Mouse (Mus musculus) regulatory T cell (primary cell): Measurements from ENCODE around the gene Spred3.
"Not testable (repeated sequence)": the region's sequence is repeated elsewhere in the genome, so short reads cannot be mapped to it uniquely, and the experiment has no call there.

Experiments used
- in situ Hi-C: fragments of 300-600 bp; cut with MboI, MseI; formaldehyde crosslinking; loops from one replicate; pipeline ENCODE4 v1.15.1; 2025; ENCODE audit warnings: high pct_unique_total_duplicates

The Spred3 gene

DNA sequence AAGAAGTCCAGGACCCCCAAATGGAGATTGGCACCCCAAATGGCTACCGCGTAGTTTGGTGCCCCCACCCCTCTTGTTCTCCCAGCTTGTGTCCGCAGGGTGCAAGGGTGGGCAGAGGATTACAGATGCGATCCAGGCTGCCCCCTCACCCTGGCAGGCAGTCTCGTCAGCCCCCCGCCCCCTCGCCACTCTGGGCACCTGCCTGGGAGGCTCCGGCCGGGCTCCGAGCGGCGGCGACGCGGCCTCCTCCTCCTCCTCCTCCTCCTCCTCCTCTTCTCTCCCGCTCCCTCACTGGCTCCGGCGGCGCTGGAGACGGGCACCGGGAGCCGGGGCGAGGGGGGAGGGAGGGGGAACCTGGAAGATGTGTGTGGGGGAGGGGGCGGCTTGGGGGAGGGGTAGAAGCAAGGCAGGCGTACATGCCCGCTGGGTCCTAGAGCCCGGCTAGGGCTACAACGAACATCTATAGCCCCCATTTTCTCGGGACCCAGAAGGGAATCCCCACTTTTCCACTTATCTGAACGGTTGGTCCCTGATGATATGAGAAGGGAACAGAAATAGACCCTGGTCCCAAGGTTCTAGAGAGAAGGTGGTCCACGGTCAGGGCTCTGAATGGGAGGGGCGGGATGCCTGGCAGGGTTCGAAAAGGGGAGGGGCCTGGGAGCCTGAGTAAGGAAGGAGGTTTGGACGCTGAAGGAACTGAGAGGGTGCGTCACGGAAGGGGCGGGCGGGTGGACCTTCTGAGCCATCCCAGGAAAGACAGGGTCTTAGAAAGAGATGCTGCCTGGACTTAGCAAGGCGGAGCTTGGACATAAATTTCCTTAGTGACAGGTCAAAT is 763 bp downstream of the Spred3 start:
- in situ Hi-C loops, result no loop called here

DNA sequence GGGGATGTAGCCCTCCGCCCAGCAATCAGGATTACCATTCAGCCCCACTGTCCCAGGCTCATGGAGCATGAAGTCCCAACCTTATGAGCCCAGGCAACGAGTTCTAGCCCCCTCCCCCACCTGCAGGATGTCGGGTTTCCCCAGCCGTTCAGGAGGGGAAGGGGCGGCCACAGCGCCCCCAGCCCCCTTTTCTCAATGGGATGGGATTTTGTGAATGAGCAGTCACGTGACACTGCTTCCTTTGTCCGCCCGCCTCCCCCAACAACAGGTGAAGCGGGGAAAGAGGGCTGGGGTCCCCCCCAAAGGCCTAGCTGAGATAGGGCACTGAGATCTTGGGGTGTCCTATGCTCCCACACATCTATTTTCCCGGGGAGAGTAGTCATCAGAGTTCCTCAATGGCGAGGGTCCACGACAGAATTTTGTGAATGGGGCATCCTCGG is 1.4 kb downstream of the Spred3 start:
- in situ Hi-C loops, result no loop called here

GRCm38 (mm10) chr7:29168121-29168695 is 2.0 kb downstream of the Spred3 start:
- in situ Hi-C loops, result no loop called here

- in situ Hi-C loops, result no loop called here
Observed at GRCm38 (mm10) chr7:29167656-29168055, 2.6 kb downstream of the Spred3 start.

DNA sequence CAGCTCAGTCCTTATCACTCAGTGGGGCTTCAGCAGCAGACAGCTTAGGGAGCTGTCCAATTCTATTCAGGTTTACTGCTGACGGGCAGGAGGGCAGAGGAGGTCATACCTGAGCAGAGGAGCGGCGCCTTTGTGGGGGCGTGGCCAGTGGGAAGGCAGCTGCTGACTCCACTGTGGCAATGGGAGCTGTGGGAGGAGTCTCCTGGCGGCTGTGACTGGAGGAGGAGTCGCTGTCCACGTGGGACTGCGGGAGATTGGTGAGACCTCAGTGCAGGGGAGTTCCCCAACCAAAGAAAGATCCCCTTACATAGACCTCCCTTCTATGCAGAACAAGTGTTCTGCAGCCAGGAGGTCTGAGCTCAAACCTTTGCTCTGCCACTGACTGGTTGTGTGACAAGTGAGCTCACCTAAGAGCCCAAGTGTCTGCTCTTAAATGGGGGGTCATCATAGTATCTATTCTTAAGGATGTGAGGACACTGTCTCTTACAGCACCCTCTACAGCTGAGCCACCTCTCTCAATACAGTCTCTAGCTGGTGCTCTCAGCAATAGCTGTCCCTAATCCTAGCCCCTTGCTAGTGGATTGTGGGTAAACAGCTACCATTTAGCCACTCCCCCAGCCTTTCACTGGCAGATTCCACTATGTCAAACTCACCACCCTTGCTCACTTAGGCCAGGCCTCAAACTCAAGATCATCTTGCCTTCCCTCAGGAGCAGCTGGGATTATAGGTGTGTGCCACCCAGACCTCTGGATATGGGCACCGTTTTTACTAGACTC is 7.3 kb downstream of the Spred3 start:
- in situ Hi-C loops, result no loop called here

DNA sequence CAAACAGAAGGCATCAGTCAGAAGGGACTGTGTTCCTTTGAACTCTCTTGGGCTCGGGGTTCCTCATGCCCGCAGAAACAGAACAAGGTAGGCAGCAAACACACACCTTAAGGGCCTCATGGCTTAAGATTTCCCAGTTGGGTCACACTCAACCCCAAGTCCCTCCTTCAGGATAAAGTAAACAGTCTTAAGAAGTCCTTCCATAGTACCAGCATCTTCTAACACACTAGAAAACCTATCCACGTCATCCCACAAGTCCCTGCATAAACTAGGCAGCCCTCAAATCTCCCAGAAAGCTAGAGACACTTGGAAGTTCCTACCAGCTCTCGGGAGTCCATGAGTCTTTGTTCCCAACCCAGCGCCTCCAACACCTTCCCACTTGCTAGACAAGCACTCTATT is 7.9 kb downstream of the Spred3 start:
- in situ Hi-C loops, result no loop called here

DNA sequence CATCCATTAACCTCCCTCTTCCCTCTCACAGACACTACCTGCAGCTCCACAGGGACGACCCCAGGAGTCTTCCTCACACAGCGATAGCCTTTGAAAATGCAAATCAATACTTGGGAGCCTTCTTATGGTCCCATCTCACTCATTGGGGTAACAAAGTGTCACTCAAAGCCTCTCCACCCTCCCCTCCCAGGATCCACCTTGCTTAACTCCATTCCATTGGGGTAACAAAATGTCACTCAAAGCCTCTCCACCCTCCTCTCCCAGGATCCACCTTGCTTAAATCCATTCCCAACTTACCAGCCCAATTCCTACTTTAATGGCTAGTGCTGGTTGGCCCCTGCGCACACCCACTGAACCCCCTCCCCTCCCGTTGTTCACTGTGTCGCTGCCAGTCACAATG is 11.9 kb downstream of the Spred3 start:
- in situ Hi-C loops, result no loop called here

DNA sequence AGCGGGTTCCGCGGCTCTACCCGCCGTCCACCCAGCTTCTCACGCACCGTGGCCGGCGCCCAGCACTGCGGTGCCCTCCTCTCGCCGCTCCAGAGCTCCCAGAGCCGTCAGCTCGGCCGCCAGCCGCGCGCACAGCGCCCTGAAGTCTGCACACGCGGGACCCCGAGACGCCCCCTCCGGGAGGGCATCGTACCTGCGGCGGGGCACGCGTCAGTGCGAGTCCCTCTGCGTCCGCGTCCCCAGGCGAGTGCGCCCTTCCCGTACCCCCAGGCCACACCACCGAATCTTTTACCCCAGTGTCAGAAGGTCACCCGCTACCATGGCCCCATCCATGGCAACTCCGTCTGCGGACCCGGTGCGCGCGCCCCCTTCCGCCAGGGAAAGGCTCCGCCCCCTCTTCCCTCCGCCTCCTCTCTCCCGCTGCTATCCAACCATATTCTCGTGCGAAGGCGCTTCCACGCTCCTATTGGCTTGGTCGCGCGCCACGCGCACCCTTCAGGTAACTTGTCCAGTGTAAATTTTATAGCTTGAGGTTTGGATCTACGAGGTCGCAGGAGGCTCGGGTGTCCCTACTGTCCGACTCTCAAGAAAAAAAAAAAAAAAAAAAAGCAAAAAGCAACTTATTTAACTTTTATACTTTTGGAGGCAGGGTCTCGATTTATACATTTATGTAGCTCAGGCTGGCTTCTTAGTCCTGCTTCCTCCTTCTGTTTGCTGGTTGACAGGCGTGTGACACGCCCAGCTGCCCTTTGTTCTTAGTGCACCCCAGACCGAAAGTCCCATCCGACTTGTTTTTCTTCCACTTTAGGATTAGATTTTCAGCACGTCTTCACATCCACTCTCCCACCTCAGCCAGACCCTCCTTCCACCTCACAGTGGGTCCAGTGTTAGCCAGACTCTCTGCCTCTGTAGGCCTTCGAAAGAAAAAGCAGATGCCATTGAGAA is 14.1 kb downstream of the Spred3 start, which contains the start of gene Fam98c:
TSS of gene Fam98c (minus strand) at position 397 of the 945 bp plus-strand sequence.
- in situ Hi-C loops, result no loop called here

GRCm38 (mm10) chr7:29155196-29155837 is 14.9 kb downstream of the Spred3 start:
- in situ Hi-C loops, result no loop called here

DNA sequence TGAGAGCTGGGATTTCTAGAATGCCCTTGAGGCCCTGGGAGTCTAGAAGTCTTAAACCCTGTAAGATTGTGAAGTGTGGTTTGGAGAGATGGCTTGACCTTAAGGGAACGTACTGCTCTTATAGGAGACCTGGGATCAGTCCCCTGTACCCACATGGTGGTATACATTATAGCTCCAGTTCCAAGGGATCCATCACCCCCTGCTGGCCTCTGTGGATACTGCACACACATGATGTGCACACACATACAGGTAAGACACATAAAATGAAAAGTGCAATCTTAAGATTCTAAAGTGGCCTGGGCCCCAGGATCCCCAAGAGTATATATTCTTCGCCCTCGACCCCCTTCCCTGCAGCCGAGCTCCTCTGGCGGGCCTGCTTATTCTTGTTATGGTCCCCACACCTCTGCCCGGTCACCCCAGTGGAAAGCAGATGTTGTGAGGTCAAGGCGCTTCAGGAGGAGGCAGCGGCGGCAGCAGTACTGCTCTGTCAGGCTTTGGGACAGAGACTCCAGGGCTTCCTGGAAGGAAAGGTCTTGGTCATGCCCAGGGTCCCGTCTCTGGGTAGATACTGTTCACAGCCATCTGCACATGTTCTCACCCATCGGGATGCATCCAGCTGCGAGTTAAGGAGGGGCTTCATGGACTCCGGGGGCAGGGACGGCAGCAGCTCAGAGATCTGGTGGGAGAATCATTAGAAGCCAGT is 16.0 kb downstream of the Spred3 start:
- in situ Hi-C loops, result no loop called here

GRCm38 (mm10) chr7:29151486-29151885 is 18.7 kb downstream of the Spred3 start:
- in situ Hi-C loops, result no loop called here

DNA sequence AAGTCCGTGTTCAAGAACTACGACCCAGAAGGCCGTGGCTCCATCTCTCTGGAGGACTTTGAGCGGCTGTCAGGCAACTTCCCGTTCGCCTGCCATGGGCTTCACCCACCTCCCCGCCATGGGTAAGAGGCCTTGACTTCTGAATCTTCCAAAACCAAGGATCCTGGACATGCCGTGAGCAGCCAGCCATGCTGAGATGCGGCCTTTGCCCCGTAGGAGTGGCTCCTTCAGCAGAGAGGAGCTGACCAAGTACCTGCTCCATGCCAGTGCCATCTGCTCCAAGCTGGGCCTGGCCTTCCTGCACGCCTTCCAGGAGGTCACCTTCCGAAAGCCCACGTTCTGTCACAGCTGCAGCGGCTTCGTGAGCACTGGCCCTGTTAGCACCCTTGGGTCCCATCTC is 21.4 kb downstream of the Spred3 start:
- in situ Hi-C loops, result no loop called here

DNA sequence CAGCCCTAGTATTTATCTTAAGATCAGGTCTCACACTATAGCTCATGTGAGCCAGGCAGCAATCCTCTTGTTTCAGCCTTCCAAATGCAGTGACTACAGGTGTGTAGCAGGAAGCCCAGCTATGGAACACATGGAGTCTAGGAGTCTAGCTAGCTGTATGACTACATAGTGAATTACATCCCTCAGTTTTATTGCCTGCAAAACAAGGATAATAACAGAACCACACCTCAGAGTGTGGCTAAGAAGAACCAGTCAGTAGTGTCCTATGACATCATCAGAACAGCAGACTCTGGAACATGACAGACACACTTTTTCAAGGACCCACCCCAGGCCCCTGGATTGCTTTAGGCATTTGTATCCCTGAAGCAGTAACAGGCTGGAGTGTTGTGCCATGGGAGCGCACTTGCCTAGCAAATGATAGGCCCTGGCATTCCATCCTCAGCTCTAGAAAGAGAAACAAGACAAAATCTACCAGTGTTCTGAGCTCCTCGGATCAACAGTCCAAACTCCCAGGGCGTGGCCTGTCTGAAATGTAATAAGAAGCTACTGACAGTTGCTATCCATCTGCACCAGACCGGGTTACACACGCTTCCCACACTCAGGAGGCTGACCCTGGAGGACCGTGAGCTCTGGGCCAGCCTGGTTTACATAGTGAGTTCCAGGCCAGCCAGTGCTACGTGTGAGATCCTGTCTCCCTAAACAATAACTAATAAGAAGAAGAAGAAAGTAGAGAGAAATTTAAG is 23.4 kb downstream of the Spred3 start:
- in situ Hi-C loops, result no loop called here

DNA sequence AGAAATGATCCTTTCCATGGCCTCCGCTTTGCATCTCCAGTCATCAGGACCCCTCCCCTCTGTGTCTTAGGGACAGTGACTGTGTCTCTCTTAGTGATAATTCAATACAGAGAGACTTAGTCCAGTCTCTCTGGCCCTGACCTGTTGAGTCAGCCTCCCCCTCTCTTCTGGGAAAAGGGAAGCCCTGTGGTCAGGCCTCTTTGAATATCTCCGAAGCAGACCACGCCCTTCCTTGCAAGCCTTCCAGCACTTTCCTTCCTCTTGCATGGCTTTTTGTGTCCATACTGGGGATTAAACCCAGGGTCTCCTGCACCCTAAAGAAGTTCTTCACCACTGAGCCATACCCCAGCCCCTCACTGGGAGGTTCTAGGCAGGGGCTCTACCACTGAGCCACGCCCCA is 26.2 kb downstream of the Spred3 start:
- in situ Hi-C loops, result no loop called here

DNA sequence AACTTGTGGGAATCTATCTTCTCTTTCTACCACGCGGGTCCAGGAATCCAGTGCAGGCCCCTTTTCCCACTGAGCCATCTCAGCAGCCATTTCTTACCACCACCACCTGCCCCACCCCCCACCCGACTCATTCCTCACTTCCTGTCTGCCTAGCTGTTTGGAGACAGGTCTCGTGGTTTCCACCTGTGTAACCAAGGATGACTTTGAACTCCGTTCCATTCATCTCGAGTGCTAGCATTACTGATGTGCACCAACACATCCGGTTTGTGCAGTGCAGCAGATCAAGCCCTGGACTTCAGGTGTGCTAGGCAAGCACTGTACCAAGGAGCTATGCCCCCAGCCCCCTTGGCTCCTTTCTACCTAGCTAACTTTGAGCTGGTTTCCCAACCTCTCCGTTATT is 28.8 kb downstream of the Spred3 start:
- in situ Hi-C loops, result no loop called here

- in situ Hi-C loops, result not testable (repeated sequence)
Observed at GRCm38 (mm10) chr7:29139237-29139636, 31.0 kb downstream of the Spred3 start.

GRCm38 (mm10) chr7:29137429-29137828 is 32.8 kb downstream of the Spred3 start:
- in situ Hi-C loops, result no loop called here

- in situ Hi-C loops, result no loop called here
Observed at GRCm38 (mm10) chr7:29134693-29135386, 35.4 kb downstream of the Spred3 start, which contains the start of gene Rasgrp4. TSS of gene Rasgrp4 (plus strand) at chr7:29134851.

DNA sequence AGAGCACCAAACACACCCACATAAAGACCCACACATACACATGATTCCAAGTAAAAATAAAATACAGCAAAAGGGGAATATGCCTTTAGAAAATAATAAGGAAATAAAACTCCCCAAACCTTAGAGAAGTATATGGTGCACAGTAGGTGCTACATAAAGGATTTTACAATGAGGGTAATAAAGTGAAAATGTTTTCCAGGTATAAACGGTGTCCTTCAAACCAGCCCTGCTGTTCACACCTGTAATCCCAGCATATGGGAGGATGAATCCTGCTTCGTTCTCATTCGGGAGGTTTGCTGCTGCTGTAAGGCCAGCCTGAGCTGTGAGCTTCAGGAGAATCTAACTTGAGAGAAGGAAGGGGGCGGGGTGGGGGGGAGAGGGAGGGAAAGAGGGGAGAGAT is 36.0 kb downstream of the Spred3 start:
- in situ Hi-C loops, result no loop called here
